Mouse (Mus musculus): ENCODE data around the gene Smad5.

GRCm38 (mm10) chr13:56682326-56682725 lies 20.5 kb upstream of the Smad5 start:
- TF ChIP-seq CTCF (IDR thresholded peaks at IDR 0.05; ENCODE audit: insufficient read depth, low read length) (no peak), POLR2A (IDR thresholded peaks at IDR 0.05; ENCODE audit: borderline replicate concordance, extremely low read depth, low read depth, low read length) (peak; percentile 53; the same call in 1 of the 2 replicates)

Measured in lung, adult 2 months (tissue).